Mouse (Mus musculus): Measurements from ENCODE around the gene Hoxb13. TPM values are rescaled to one million over a fixed set of nuclear protein-coding genes. Genes with fewer than 3 reads are reported as not detected.
A peak's percentile ranks its signal among the peaks of the same experiment; 100 is the strongest.

Hoxb13 gene
- total RNA-seq, 2 experiments from 2014 or later: not detected

GRCm38 (mm10) chr11:96205426-96206131 is 11.5 kb downstream of the Hoxb13 start:
- no peak overlapping the region for H3K4me3 ChIP-seq
- no peak for DNase-seq (ENCODE audit: extremely low spot score in 1 of 2, low spot score in 2 of 2)
- no peak overlapping the region for H3K27ac ChIP-seq
- intact Hi-C loops (cut with DNase I): loop anchor here (5.0 kb wide), 1 partner anchor 47 kb away; no protein-coding TSS in a partner anchor
- TF ChIP-seq CTCF (IDR thresholded peaks at IDR 0.05): no peak

- no peak for DNase-seq (ENCODE audit: extremely low spot score in 1 of 2, low spot score in 2 of 2)
- intact Hi-C loops (cut with DNase I): no loop called here
- Histone ChIP-seq H3K4me3 (no peak overlapping the region), H3K27ac (no peak overlapping the region)
- no peak; the same call in none of the 2 replicates for TF ChIP-seq CTCF (IDR thresholded peaks at IDR 0.05)
Measured at GRCm38 (mm10) chr11:96223813-96224212, 29.7 kb downstream of the Hoxb13 start.

GRCm38 (mm10) chr11:96227676-96228075 is 33.6 kb downstream of the Hoxb13 start:
- no peak for TF ChIP-seq CTCF (IDR thresholded peaks at IDR 0.05)
- no peak for DNase-seq (ENCODE audit: extremely low spot score in 1 of 2, low spot score in 2 of 2)
- no peak overlapping the region for H3K27ac ChIP-seq
- H3K4me3 ChIP-seq: no peak overlapping the region
- intact Hi-C loops (cut with DNase I): no loop called here

- peak; percentile 81 for TF ChIP-seq CTCF (IDR thresholded peaks at IDR 0.05)
- Histone ChIP-seq H3K4me3 (no peak overlapping the region), H3K27ac (no peak overlapping the region)
- DNase-seq (ENCODE audit: extremely low spot score in 1 of 2, low spot score in 2 of 2): peak; percentile 20 to 42
- intact Hi-C loops (cut with DNase I): loop anchor here (1.0 to 2.0 kb wide), 2 partner anchors 90 to 142 kb away; no protein-coding TSS in a partner anchor
Measured at GRCm38 (mm10) chr11:96234906-96235305, 40.8 kb downstream of the Hoxb13 start.

- intact Hi-C loops (cut with DNase I): no loop called here
- Histone ChIP-seq H3K4me3 (no peak overlapping the region), H3K27ac (no peak overlapping the region)
- peak; percentile 76 for TF ChIP-seq CTCF (IDR thresholded peaks at IDR 0.05)
- peak; percentile 22 to 45 for DNase-seq (ENCODE audit: extremely low spot score in 1 of 2, low spot score in 2 of 2)
Measured at GRCm38 (mm10) chr11:96240211-96240610, 46.1 kb downstream of the Hoxb13 start.

Other genes starting within 250 kb of the Hoxb13 start
- under 1 TPM; 0.23 to 0.45 TPM for gene Igf2bp1, start 188.4 kb upstream of the Hoxb13 start, total RNA-seq (2021)
- gene Gip, start 169.8 kb upstream of the Hoxb13 start, total RNA-seq (2021): not detected
- 100 to 1,000 TPM; 102 to 103 TPM for gene Snf8, start 159.4 kb upstream of the Hoxb13 start, total RNA-seq (2021)
- gene Ube2z, start 128.9 kb upstream of the Hoxb13 start, total RNA-seq (2021): 10 to 100 TPM; 53.5 to 57.9 TPM
- gene Atp5g1, start 118.6 kb upstream of the Hoxb13 start, total RNA-seq (2021): 100 to 1,000 TPM; 328 to 333 TPM
- not detected for gene Calcoco2, start 82.4 kb upstream of the Hoxb13 start, total RNA-seq (2021)
- not detected for gene Ttll6, start 60.5 kb upstream of the Hoxb13 start, total RNA-seq (2021)
- not detected for gene Hoxb9, start 77.1 kb downstream of the Hoxb13 start, total RNA-seq (2021)
- not detected for gene Hoxb8, start 87.6 kb downstream of the Hoxb13 start, total RNA-seq (2021)
- not detected for gene Hoxb7, start 92.3 kb downstream of the Hoxb13 start, total RNA-seq (2021)
- gene Hoxb6, start 98.2 kb downstream of the Hoxb13 start, total RNA-seq (2021): not detected
- gene Hoxb5, start 109.0 kb downstream of the Hoxb13 start, total RNA-seq (2021): not detected
- not detected for gene Hoxb4, start 124.0 kb downstream of the Hoxb13 start, total RNA-seq (2021)
- gene Hoxb3, start 129.0 kb downstream of the Hoxb13 start, total RNA-seq (2021): not detected
- not detected for gene Hoxb2, start 156.2 kb downstream of the Hoxb13 start, total RNA-seq (2021)
- not detected for gene Hoxb1, start 171.4 kb downstream of the Hoxb13 start, total RNA-seq (2021)

Measured in left cerebral cortex, adult 2 months (tissue).